Comparison of ENCODE assay signal across 9 mouse cellular contexts in genomic region chr10:111381689-111382088, GRCm38 (mm10).
DNase-seq lines count a peak whose midpoint lies in the region; ATAC-seq lines count a peak whose summit lies in the region.
"Had no signal": no experiment of that assay in that cellular context is flagged by ENCODE, and none has a peak within 500 bp of the region (broad histone marks: within the 10 kb centered on the region; RNA-seq: fewer than 3 reads in every experiment).

No protein-coding gene starts in this region.

- H3K27ac ChIP-seq in heart, embryonic 12.5 days (ENCODE audit: poor library complexity, severe bottlenecking), result no peak overlapping the region
- H3K27ac ChIP-seq in heart, embryonic 11.5 days (ENCODE audit: low read depth, low read length), result no peak overlapping the region
- H3K27ac ChIP-seq in stomach, embryonic 15.5 days, result no peak overlapping the region
- H3K27ac ChIP-seq: embryonic facial prominence, embryonic 15.5 days had no signal

- H3K36me3 ChIP-seq in heart, embryonic 12.5 days, result no peaks in the 10 kb centered on the region
- no peaks in the 10 kb centered on the region for H3K36me3 ChIP-seq in heart, embryonic 11.5 days (ENCODE audit: control insufficient read depth, insufficient read depth, low read length)
- no peaks in the 10 kb centered on the region for H3K36me3 ChIP-seq in stomach, embryonic 15.5 days
- H3K36me3 ChIP-seq: embryonic facial prominence, embryonic 15.5 days had no signal

- DNase-seq in heart, adult 18-20 months, result peak; percentile 17 to 19
- peak; percentile 22 for DNase-seq in cerebellum, adult 11-12 months
- peak; percentile 64 to 72 for DNase-seq in left cerebral cortex, postnatal 14 days (ENCODE audit: low spot score in 2 of 2)
- no peak for DNase-seq in ovary, postnatal 14 days (ENCODE audit: low spot score)
- DNase-seq in thymus, postnatal 36 days, result no peak

- WGBS in heart, embryonic 12.5 days, result 68% methylated on average over 15 of the region's 15 CpGs
- WGBS in heart, embryonic 11.5 days (ENCODE audit: insufficient replicate concordance), result 68% methylated on average over 15 of the region's 15 CpGs
- WGBS in stomach, embryonic 15.5 days, result 64% methylated on average over 15 of the region's 15 CpGs

- no peak for ATAC-seq in heart, embryonic 12.5 days (ENCODE audit: insufficient number of reproducible peaks, low FRiP score)
- no peak for ATAC-seq in heart, embryonic 11.5 days (replicated peaks; ENCODE audit: insufficient number of reproducible peaks, low FRiP score, low TSS enrichment)
- ATAC-seq in stomach, embryonic 15.5 days (ENCODE audit: insufficient read depth, low FRiP score, low read depth), result 0 out of 2 replicates have a peak, but pooled peaks have one; percentile 32

- no peak overlapping the region for H3K4me2 ChIP-seq in heart, embryonic 12.5 days
- 0 out of 2 replicates have a peak overlapping the region, but pooled peaks have one; percentile 3 for H3K4me2 ChIP-seq in heart, embryonic 11.5 days
- H3K4me2 ChIP-seq in stomach, embryonic 15.5 days, result no peak overlapping the region
- H3K4me2 ChIP-seq: embryonic facial prominence, embryonic 15.5 days had no signal

- no peaks in the 10 kb centered on the region for H3K27me3 ChIP-seq in heart, embryonic 12.5 days (replicated peaks)
- H3K27me3 ChIP-seq in heart, embryonic 11.5 days (ENCODE audit: control insufficient read depth, insufficient read depth, low read length), result no peaks in the 10 kb centered on the region
- no peaks in the 10 kb centered on the region for H3K27me3 ChIP-seq in stomach, embryonic 15.5 days (replicated peaks)
- H3K27me3 ChIP-seq: embryonic facial prominence, embryonic 15.5 days had no signal

- intact Hi-C loops in left cerebral cortex, postnatal 14 days (cut with DNase I), result loop anchor here (5.0 kb wide), 1 partner anchor 74 kb away; no protein-coding TSS in a partner anchor

- no peak overlapping the region for H3K9ac ChIP-seq in heart, embryonic 12.5 days
- peak overlapping the region; percentile 6; the same call in 1 of the 2 replicates for H3K9ac ChIP-seq in heart, embryonic 11.5 days (ENCODE audit: low read depth, low read length)
- no peak overlapping the region for H3K9ac ChIP-seq in stomach, embryonic 15.5 days
- H3K9ac ChIP-seq: embryonic facial prominence, embryonic 15.5 days had no signal

- H3K9me3 ChIP-seq in heart, embryonic 12.5 days (replicated peaks), result no peaks in the 10 kb centered on the region
- H3K9me3 ChIP-seq in heart, embryonic 11.5 days (replicated peaks; ENCODE audit: control insufficient read depth, low read length), result no peaks in the 10 kb centered on the region
- H3K9me3 ChIP-seq in stomach, embryonic 15.5 days, result no peaks in the 10 kb centered on the region
- H3K9me3 ChIP-seq: embryonic facial prominence, embryonic 15.5 days had no signal

- H3K4me1 ChIP-seq in heart, embryonic 12.5 days (replicated peaks), result peaks cover 12% of the 10 kb centered on the region
- peaks cover 3% of the 10 kb centered on the region; the same call in 1 of the 2 replicates for H3K4me1 ChIP-seq in heart, embryonic 11.5 days (ENCODE audit: control insufficient read depth, insufficient read depth, low read length)
- no peaks in the 10 kb centered on the region for H3K4me1 ChIP-seq in stomach, embryonic 15.5 days

- no peak overlapping the region for H3K4me3 ChIP-seq in heart, embryonic 12.5 days
- no peak overlapping the region for H3K4me3 ChIP-seq in heart, embryonic 11.5 days (ENCODE audit: low read depth, low read length)
- H3K4me3 ChIP-seq in stomach, embryonic 15.5 days (replicated peaks), result no peak overlapping the region
- H3K4me3 ChIP-seq: embryonic facial prominence, embryonic 15.5 days had no signal

Comparison
In these comparisons a context has a peak if more than half of its experiments do, and no peak if none do; other contexts are left out.
1. DNase-seq: peak in heart, adult 18-20 months (2 of 2), cerebellum, adult 11-12 months (single experiment) and left cerebral cortex, postnatal 14 days (2 of 2); none in ovary, postnatal 14 days (single experiment) and thymus, postnatal 36 days (0 of 2).